Mouse (Mus musculus): ENCODE results near the gene Ap3b2. TPM values are rescaled to one million over a fixed set of nuclear protein-coding genes. Genes with fewer than 3 reads are reported as not detected.

Gene Ap3b2
- total RNA-seq (2021), result 1 to 10 TPM; 4.9 to 5.9 TPM
- long read RNA-seq, experiment 1, partial matches to known transcripts, result 2 of 5 reads
- long read RNA-seq, experiment 1, other reads (novel, unspliced or antisense), result 2 of 5 reads
- long read RNA-seq, experiment 2, partial matches to known transcripts, result 12 of 18 reads
- long read RNA-seq, experiment 2, other reads (novel, unspliced or antisense), result 5 of 18 reads

DNA sequence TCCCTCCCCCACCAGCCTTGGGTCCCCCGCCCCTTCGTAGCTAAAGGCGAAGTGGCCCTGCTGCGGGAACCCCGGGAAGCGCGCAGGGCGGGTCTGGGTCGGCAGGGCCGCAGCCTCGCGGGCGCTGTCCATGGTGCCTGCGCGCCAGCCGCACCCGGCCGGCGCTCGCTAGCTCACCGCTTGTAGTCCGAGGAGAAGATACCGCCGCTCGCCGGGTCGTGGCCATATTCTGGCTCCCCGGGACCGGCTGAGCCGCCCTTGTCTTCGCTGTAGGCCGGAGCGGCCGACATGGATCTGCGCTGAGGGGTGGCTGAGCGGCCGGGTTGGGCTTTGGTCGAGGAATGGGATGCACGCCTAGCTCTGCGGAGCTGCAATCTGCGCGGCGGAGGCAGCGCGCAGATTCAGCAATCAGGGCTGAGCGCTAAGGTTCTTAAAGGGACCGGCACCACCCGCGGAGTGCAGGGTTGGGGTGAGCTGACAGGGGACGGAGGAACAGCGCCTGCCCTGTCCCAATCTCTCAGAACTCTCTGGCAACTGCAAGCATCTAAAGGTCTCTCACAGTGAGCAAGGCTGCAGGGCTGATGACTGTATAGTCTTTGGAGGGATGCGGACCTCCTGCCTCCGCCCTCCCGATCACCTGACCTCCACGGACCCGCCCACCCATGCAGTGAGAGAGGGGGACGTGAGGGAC, at the start of gene Ap3b2:
Gene Ap3b2 (minus strand): TSS at position 595 of the 691 bp plus-strand sequence.
- DNase-seq (ENCODE audit: low spot score in 2 of 2), result peak; percentile 66 to 79

DNA sequence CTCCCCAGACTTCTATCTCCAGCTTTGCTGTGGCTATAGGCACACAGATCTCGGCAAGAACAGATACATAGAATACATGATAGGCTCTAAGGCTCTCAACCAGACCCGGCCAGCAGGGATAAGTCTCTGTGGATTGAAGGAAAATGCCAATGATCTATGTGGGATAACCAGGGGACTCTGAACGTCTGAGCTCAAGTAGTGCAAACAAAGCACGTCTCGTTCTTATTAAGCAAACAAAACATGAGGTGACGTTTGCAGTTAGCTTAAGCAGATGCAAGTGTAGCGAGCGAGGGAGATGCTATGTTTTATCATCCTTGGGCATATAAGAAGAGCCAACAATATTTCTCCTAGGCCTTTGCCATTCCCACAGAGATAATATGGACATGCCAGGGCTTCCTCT, 49.2 kb upstream of the Ap3b2 start:
- no peak for DNase-seq (ENCODE audit: low spot score in 2 of 2)

DNA sequence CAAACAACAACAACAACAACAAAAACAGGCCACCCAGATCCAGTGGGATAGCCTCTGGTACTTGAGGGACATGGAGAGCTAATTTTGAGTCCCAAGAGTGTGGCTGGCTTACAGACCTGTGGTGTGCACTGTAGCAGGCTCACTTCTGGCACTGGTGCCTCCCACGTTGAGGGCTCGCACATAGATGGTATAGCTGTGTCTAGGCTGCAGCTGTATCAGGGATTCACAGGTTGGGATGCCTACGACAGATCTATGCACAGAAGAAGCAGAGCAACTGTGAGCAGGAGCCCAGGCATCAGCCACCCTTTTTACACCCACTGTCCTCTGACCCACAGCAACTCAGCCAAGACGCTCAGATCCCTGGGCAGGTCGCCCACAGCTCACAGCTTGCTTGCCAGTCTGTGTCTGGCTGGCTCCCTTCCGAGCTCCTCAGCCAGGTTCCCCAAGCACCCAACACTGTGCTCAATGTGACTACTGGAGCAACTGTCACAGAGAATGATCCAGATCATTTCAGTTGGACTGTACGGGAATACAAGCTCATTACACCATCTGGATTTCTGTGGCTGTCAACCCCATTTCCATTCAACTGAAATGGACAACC, 48.3 kb upstream of the Ap3b2 start:
- DNase-seq (ENCODE audit: low spot score in 2 of 2), result peak; percentile 32 to 60

DNA sequence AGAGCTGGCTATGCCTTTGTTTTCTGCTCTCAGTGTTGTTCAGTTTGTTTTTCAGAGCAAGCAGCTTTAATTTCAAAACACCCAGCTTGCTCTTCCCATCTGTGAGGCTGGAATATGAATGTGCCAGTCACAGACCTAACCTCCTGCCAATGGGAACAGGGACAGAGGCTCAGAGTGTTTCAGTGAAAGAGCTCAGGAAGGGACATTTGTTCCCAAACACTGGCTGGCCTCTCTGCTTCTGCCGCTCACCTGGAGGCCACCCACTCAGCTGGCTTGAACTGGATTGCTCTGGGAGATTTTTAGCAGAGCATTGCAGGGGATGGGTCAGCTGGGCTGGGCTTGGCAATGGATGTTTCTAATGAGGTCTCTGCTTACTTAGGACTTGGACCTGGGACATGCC, 47.3 kb upstream of the Ap3b2 start:
- DNase-seq (ENCODE audit: low spot score in 2 of 2), result no peak

DNA sequence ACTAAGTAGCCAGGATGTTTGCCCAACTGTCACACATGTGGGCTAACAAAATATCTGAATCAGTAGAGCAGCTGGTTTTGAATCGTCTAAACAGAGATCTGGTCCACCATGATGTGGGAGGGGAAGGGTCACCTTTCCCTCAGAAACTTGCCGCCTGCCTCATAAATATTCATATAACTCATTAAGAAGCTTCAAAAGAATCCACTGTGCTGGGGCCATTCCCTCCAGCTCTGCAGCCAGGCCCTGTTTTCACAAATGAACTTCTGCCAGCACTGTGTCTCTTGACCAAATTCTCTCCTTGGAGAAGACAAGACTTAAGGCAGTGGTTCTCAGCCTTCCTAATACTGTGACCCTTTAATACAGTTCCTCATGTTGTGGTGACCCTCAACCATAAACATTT, 45.8 kb upstream of the Ap3b2 start:
- DNase-seq (ENCODE audit: low spot score in 2 of 2), result no peak

DNA sequence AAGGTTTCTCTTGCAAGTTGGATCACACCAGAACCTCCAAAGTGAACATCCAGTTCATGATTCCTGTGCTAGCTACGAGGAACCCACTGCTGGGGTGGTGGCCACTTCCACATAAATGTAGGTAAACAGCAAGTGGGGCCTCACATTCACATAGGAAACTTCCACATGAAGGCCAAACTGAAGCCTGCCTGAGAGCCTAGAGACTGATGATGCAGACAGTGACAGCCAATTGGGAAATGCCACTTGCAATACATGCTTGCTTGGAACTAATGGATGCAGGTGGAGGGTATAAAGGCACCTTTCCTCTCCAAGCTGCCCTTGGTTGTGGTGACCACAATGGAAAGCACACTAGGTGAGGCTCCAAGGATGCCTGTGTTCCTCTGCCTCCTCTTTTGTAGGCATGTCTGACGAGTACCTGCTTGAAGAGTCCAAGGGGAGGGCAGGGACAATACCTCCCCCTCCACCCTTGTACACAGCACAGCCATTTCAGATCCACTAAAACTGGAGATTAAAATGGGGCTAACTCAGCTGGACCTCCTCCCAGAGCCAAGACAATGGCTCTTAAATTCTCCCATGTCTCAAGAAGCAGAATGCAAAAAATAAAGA, 44.4 kb upstream of the Ap3b2 start:
- no peak for DNase-seq (ENCODE audit: low spot score in 2 of 2)

DNA sequence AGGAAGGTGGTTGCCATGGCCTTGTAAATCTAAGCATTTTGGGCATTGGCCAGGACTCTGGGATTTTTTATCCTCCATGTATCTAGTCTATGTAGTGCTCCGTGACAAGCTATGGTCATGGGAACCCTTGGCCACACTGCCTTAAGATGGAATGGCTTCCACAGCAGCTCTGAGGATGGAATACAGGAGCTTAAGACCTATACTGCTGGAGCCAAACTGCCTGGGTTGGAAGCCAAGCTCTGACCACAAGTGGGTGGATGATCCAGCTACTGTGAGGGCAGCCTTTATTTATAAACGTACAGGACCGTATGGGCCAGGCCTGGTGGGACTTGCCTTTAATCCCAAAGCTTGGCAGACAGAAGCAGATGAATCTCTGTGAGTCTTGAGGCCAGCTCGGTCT, 42.8 kb upstream of the Ap3b2 start:
- DNase-seq (ENCODE audit: low spot score in 2 of 2), result no peak

DNA sequence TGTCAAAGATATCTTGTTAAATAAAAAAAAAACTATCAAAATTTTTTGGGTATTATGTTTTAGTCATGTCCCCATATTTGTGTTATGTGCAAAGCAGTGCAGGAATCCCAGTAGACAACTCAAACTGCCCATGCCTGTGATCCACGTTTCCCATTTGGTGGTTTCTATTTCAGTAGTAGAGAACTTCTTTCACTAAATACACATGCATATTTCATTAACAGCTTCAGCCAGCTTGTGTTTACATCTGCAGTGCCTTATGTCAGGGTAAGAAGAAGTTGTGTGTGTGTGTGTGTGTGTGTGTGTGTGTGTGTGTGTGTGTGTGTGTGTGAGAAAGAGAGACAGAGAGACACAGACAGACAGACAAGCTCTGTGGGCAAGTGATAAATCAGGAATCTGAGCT, 37.7 kb upstream of the Ap3b2 start:
- no peak for DNase-seq (ENCODE audit: low spot score in 2 of 2)

DNA sequence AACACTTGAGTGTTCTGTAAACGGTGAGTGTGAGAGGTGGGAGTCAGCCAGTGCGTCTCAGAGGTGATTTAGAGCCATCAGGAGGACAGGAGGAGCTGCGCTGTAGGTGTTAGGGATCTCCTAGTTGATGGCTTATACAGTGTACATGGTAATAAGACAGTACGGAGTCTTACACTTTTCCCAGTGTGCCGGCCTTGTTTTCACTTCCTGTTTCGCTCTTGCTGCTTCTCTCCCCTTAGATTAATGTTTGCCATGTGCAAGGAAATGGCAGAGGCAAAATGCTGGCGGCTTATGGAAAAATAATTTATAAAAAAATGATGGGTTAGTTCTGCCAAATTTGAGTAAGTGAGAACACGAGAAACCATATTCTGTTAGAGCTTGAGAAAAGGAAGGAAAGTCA, 35.2 kb upstream of the Ap3b2 start:
- no peak for DNase-seq (ENCODE audit: low spot score in 2 of 2)

DNA sequence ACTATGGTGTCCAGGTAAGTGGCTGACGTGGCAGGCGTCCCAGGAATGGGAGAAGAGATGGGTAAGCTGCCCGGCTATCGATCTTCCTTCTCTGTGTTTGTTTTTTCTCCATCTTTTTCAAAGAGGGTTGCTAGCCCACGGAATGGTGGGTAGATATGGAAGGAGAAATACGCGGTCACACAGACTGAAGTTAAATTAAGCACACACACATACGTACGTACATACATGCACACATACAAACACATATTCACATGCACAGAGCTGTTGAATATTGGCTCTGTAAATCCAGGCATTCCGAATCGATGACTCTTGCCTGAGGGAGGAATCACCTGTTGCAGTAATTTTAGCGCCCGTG, 29.9 kb upstream of the Ap3b2 start:
- DNase-seq (ENCODE audit: low spot score in 2 of 2), result no peak

DNA sequence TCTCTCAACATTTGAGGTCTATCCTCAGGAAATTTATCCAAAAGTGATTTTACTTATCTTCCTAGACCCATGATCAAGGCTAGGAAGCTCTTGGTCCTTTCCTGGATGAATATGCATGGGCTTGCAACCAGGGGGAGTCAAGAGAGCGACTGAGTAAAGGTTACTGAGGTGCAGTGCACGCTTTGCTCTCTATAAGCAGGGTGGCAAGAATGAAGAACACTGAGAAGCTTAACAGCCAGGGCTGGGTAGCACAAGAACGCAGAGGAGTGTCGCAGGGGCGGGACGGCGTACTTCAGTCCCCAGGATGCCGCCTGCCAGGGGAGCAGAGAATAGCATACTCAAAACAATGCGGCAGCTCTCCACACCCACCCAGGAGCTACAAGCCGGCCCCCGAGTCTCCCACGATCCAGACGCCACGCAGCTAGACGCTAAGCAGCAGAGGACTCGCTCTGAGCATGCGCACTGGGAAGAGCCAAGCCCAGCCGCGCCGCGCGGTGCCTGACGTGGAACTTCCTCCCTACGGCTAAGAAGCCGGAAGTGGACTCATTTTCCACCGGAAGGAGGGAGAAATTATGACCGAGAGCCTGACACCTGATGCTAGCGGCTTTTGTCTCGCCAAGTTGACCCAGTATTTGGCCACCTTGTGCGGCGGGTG, 29.4 kb upstream of the Ap3b2 start:
- DNase-seq (ENCODE audit: low spot score in 2 of 2), result peak; percentile 73 to 89

DNA sequence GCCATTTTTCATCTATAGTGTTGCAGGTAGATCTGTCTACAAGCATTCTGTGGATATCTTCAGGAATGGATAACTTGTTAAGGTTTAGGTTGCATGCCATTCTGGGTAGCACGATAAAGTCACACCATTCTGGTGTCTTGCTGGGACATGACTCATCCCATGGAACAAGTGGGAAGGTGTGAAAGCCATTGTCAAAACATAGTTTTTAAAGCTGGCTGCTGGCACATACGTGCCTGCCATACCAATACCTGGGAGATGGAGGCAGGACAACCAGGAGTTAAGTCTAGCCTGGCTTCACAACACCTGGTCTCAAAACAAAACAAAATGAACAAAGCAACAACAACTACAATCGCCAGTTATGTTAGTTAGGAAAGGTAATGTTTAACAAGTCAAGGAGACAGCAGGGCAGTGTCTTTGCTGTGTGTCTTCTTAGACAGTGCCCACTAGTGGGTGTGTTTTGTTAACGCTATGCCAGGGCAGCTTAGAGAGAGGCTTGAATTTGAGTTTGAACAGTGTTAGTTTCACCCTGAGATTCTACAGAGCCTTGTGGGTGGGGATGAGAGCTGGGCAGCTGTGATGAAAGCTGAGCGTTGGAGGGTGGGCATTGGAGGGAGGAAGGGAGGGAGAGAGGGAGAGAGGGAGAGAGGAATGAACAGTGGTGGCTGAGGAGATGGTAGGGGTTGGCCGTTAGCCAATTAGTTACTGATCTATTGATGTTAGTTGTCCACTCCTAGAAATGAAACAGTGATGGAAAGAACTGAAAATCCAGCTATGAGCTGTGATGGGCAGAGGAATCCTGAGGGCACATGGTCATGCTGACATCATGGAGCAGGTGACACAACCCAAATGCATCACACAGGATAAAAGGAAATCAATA, 22.7 kb upstream of the Ap3b2 start:
- DNase-seq (ENCODE audit: low spot score in 2 of 2), result no peak

DNA sequence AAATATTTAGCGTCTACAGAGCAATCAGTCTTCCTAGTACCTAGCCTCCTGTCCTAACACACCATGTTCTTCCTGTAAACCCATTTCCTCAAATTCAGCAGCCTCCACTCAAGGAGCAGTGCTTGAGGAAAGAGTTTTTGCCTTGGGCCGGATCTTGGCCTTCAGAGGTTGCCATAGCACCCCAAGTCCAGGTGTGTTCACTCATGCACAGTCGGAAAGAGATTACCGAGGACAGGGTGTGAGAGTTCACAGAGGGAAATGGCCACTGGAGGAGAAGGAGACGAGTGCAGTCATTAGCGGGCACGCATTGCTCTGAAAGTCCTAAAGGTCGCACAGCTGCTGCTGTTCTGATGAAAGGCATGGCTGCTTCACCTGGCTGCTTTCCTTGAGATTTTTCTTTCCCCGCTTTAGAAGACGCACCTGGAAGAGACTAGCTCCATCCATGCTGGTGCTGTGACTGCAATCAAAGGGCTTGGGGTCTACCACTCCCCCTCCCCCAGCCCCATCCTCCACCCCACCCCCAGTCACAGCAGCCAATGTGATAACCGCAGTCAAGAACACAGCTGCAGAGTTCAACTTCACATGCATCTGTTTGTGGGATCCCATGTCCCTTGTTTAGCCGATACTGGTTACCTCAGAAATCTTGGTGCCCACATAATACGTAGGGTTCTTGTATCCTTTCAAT, 21.3 kb upstream of the Ap3b2 start:
- no peak for DNase-seq (ENCODE audit: low spot score in 2 of 2)

DNA sequence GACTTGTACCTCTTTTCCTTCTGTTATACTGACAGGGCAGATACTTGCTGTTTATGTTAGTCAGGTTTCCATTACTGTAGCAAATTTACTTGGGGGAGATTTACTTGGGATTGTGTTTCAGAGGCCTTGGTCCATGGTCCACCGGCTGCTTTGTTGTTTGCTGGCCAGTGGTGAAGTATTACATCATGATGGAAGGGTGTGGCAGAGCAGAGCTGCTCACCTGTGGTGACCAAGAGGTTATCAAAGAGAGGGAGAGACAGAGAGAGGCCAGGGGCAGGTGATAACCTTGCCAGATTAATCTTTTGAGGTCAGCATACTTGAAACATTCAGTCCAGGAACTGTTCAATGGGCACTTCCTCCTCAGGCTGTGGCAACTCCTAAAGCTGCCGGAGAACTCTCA, 7.3 kb upstream of the Ap3b2 start:
- DNase-seq (ENCODE audit: low spot score in 2 of 2), result no peak

DNA sequence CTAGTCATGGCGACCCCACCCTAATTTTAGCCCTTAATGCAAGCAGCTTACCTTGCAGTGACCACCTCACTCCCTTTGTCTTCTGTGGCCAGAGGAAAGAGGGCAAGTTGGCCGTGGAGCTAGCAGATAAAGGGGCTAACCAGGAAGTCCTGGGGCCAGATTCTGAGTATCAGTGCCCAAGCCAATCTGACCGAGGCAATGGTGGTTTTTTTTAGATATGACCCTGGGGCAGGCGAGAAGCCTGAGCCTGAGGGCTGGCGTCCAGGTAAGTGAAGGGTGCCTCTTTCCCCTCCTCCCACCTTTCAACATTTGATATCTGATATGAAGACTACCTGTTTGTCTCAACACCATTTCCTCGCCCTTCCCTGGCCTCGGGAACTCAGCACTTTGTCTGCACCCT, 4.5 kb upstream of the Ap3b2 start, which contains the start of gene BC048679:
Gene BC048679 (minus strand): TSS at position 101 of the 400 bp plus-strand sequence.
- DNase-seq (ENCODE audit: low spot score in 2 of 2), result no peak

DNA sequence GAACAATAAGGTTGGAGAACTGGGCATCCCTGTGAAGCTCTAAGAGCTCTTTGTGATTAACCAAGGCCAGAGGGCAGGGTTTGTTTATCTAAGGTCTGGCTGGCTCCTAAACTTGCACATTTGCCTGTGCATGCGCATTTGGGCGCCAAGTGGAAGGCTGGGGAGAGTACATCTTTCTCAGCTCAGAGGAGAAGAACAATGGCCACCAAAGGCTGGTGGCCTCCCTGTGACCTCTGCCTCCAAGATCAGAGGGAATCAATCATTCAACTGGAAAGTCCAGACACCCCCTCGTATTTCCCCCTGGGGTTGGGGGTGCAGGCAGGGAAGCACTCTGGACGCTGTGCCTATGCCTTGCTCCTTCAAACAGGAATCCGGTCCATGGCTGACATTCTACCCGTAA, 3.4 kb upstream of the Ap3b2 start:
- DNase-seq (ENCODE audit: low spot score in 2 of 2), result no peak

DNA sequence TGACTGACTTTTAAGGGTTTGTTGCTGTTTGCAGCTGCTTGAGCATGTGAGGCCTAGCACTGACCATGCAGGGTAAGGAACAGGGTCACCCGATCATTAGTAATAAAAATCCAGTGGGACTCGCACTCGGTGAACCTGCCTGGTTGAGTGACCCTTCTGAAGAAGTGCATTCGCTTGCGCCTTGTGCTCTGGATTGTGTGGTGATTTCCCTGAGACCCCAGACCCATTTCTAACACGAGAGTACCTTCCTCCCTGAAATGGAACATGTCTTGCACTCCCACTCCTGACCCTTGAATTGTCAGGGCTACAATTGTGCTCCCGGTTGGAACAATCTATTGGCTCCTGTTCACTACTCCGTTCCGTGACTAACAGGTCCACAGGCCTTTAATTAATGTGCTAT, 1.1 kb downstream of the Ap3b2 start:
- no peak for DNase-seq (ENCODE audit: low spot score in 2 of 2)

DNA sequence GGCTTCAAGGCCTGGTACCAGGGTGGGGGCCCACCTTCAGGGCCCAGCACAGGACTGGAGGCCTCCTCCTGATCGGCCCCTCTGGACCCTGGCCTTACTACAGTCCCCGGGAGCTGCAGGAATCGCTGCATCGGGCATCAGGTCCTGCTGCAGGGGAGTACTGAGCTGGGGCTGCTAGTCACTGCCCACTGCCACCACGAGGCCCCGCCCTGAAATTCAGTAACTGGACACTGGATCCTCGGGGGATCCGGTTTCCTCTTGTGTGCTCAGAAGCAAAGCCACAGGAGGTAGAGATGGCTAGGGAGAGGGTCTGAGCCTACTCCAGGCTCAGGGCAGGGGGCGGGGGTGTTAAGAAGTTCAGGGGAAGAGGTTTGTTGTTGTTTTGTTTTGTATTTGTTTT, 4.1 kb downstream of the Ap3b2 start:
- no peak for DNase-seq (ENCODE audit: low spot score in 2 of 2)

DNA sequence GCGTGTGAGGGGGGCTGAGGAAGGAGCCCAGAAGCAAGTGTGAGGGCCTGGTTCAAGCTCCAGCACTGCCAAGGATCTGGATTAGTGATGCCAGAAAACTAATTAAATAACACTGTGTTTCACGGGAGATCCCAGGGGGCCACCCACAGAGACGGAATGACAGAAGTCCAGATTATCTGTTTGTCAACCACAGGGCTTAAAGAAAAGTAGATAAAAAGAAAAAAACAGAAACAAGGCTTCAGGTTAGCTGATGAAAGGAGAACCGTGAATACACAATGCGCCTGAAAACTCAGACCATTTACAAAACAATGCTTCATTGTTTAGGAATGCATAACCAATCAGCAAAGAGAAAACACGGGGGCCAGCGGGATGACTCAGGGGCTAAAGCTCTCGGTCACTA, 12.9 kb downstream of the Ap3b2 start:
- DNase-seq (ENCODE audit: low spot score in 2 of 2), result no peak

DNA sequence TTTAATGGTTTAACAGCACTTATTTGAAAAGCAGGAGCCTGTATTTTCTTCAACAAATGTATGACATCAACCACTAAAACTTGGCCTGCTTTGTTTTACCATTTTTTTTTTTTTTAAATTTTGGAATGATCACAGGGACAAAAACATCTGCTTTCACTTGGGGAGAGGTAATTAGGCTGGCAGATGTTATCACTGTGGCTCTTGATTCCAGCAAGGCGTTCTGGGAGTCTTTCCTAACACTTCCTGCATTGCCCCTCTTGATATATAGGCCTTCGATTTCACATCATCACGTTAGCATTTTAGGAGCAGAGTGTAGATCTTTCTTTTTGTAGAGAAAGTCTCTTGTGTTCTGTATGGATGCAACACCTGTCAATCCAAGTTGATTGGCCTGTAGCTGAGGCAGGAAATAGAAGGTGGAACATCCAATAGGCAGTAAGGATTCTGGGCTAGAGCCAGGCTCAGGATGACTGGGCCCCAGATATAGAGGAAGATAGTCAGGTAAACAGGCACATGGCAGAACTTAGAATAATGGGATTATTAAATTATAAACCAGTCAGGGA, 14.1 kb downstream of the Ap3b2 start:
- DNase-seq (ENCODE audit: low spot score in 2 of 2), result no peak

Data from gastrocnemius, postnatal 4 days (tissue).